Mouse (Mus musculus) adrenal gland, adult (tissue): ENCODE measurements around the gene Myo1c.

Experiments used
- DNase-seq, 2 experiments: peaks; one replicate each; pipeline ENCODE4 v3.0.0; 2022 to 2023; ENCODE audit warnings: low spot score in 1 of 2; ENCODE audit not compliant: inconsistent age in 2 of 2

The Myo1c gene

GRCm38 (mm10) chr11:75702761-75703160 is 52.5 kb downstream of the Myo1c start:
- no peak for DNase-seq

- DNase-seq = no peak
Observed at GRCm38 (mm10) chr11:75703748-75704147, 53.4 kb downstream of the Myo1c start.

- peak in 1 of 2 experiments; percentile 55 for DNase-seq
Observed at GRCm38 (mm10) chr11:75713949-75714348, 63.6 kb downstream of the Myo1c start.

- no peak for DNase-seq
Observed at GRCm38 (mm10) chr11:75715556-75715955, 65.3 kb downstream of the Myo1c start.

- DNase-seq = no peak
Observed at GRCm38 (mm10) chr11:75716661-75717325, 66.5 kb downstream of the Myo1c start.

- no peak for DNase-seq
Observed at GRCm38 (mm10) chr11:75722339-75722738, 72.0 kb downstream of the Myo1c start.
